Mouse (Mus musculus) fibroblast of lung, adult 2 months (primary cell): Measurements from ENCODE around the gene Trp53rkb.
"Not testable (repeated sequence)": the region's sequence is repeated elsewhere in the genome, so short reads cannot be mapped to it uniquely, and the experiment has no call there.

Experiments used
- DNase-seq: peaks from one replicate; pipeline ENCODE4 v3.0.0-alpha.2; 2011; ENCODE audit warnings: low read depth

The Trp53rkb gene

GRCm38 (mm10) chr2:166792355-166792754 is at the start of gene Trp53rkb:
TSS of gene Trp53rkb (plus strand) at chr2:166792531.
- no peak for DNase-seq

- no peak for DNase-seq
Observed at GRCm38 (mm10) chr2:166743504-166743903, 48.8 kb upstream of the Trp53rkb start.

DNA sequence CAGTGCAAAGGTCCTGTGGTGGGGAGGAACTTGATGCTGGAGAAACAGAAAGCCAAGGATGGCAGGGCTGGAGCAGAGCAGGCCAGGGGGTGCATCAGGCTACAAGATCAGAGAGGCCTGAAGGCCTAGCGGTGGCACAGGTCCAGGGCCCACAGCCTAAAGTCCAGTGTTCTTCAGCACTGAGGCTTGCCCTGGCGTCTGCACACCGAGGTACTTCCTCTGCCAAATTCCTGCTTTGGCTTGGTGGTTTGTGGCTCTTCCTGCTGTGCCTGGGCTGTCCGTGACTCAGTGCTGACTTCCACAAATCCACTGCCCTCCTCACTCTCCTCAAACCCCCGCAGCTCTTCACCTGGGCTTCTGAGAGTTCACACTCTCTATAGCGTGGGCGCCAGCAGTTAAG is 47.9 kb upstream of the Trp53rkb start:
- DNase-seq = peak; percentile 57

DNA sequence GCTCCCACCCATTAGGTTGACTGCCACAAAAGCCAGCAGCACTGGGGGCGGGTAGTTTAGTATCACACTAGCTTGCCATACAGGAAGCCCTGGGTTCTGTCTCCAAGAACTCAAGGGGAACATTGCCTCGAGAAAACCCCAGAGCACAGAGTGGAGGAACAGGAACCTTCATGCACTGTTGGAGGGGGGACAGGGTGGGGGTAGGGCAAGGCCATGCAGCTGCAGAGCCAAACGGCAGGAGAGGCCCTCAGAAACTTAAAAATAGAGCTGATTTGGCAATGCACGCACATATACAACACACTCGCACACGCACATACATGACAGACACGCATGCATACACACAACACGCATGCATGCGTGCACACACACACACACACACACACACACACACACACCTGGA is 46.5 kb upstream of the Trp53rkb start:
- no peak for DNase-seq

GRCm38 (mm10) chr2:166746261-166746913 is 45.9 kb upstream of the Trp53rkb start:
- DNase-seq = not testable (repeated sequence)

GRCm38 (mm10) chr2:166750620-166751191 is 41.6 kb upstream of the Trp53rkb start:
- DNase-seq = no peak

DNA sequence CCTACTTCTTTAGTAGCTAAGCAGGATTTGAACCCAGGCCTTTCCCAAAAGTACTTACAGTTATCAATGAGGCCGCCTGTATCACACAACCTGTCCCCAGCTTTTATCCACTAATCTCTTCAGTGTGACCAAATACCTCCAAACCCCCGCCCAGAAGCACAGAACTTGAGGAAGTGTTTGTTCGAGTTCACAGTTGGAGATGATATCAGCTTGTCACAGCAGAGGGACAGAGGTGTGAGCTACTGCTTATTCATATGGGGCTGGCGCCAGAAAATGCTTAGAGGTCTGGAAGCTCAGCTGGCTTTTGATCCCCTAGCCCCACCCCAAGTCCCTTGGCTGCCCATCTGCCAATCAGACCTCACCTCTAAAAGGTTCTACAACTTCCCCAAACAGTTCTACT is 38.1 kb upstream of the Trp53rkb start:
- DNase-seq = no peak

DNA sequence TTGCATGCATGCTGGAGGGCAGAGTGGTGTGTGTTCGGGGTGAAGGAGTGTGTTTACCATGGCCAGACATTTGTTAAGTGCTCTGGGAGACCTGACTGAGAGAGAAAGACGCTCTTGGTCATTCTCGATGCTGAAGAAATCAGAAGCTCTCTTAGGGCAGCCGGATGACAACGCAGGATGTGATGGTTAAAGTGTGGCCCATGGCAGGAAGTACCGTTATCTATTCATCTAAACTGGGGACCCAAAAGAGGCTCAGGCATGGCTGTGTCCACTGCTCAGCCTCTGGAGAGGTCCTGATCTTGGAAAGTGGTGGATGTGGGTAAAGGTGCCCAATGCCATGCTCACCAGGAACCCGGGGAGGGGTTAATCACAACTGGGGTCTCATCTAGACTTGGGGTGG is 37.6 kb upstream of the Trp53rkb start:
- no peak for DNase-seq

GRCm38 (mm10) chr2:166757969-166758368 is 34.4 kb upstream of the Trp53rkb start:
- no peak for DNase-seq

- no peak for DNase-seq
Observed at GRCm38 (mm10) chr2:166764051-166764450, 28.3 kb upstream of the Trp53rkb start.

- DNase-seq = no peak
Observed at GRCm38 (mm10) chr2:166767591-166767990, 24.7 kb upstream of the Trp53rkb start.

GRCm38 (mm10) chr2:166771396-166771795 is 20.9 kb upstream of the Trp53rkb start:
- no peak for DNase-seq

- no peak for DNase-seq
Observed at GRCm38 (mm10) chr2:166773587-166773986, 18.7 kb upstream of the Trp53rkb start.

- DNase-seq = no peak
Observed at GRCm38 (mm10) chr2:166774275-166774674, 18.1 kb upstream of the Trp53rkb start.

GRCm38 (mm10) chr2:166775357-166775893 is 16.9 kb upstream of the Trp53rkb start:
- no peak for DNase-seq

- DNase-seq = no peak
Observed at GRCm38 (mm10) chr2:166776272-166776671, 16.1 kb upstream of the Trp53rkb start.

- no peak for DNase-seq
Observed at GRCm38 (mm10) chr2:166779956-166780355, 12.4 kb upstream of the Trp53rkb start.

- DNase-seq = no peak
Observed at GRCm38 (mm10) chr2:166780980-166781578, 11.3 kb upstream of the Trp53rkb start.

DNA sequence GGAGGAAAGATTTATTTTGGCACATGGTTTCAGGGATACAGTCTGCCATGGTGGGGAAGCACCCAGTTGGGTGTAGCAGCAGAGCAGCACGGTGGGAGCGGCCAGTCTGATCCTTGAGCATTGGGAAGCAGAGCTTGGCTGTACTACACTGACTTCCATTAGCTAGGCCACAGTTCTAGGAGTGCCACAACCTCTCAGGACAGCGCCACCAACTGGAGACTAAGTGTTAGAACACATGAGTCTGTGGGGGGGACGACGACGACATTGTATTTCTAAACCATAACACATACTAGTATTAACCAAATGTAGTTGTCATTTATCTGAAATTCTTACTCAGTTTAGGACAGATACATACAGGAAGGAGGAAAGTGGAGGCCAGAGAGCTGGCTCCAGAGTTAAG is 8.0 kb upstream of the Trp53rkb start:
- DNase-seq = no peak

GRCm38 (mm10) chr2:166786353-166787004 is 5.9 kb upstream of the Trp53rkb start:
- peak; percentile 71 for DNase-seq

DNA sequence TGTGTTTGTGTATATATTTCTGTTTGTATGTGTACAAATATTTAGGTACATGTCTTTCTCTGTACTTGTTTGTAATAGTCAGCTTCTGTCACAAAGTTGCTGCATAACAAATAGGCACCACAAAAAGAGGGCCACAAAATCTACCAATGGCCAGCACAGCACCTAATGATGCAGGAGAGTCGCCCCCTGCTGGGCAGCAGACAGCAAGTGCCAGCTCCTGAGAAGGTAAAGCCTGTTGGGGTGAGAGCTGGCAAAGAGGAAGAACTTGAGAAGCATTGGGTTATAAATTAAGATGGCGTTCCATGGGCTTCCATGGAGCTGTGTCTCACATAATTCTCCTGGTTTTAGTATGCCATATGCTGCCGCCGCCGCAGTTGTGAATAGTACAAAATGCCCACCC is 593 bp upstream of the Trp53rkb start:
- DNase-seq = no peak

GRCm38 (mm10) chr2:166793542-166794214 is 1.3 kb downstream of the Trp53rkb start:
- DNase-seq = peak; percentile 41
